ENCODE assay signal across 28 mouse cellular contexts in genomic region chr16:24361667-24362066, GRCm38 (mm10). TPM values are rescaled to one million over a fixed set of nuclear protein-coding genes. Genes with fewer than 3 reads are reported as not detected.
DNase-seq lines count a peak whose midpoint lies in the region; TF ChIP-seq lines count a peak whose summit lies in the region.
"Had no signal": no experiment of that assay in that cellular context is flagged by ENCODE, and none has a peak within 500 bp of the region (broad histone marks: within the 10 kb centered on the region; RNA-seq: fewer than 3 reads in every experiment).

No protein-coding gene starts in this region.

- H3K27me3 ChIP-seq in thymus, adult 2 months (ENCODE audit: control insufficient read depth, insufficient read depth, low read length) = no peaks in the 10 kb centered on the region
- H3K27me3 ChIP-seq: forebrain, embryonic 15.5 days; liver, embryonic 12.5 days; stomach, embryonic 15.5 days had no signal

- no peaks in the 10 kb centered on the region for H3K36me3 ChIP-seq in thymus, adult 2 months (ENCODE audit: control insufficient read depth, insufficient read depth, low read length)
- H3K36me3 ChIP-seq: forebrain, embryonic 10.5 days; forebrain, embryonic 15.5 days; hindbrain, embryonic 10.5 days; liver, embryonic 12.5 days; midbrain, embryonic 12.5 days; neural tube, embryonic 13.5 days; stomach, embryonic 15.5 days had no signal

- no peak overlapping the region for H3K4me3 ChIP-seq in thymus, adult 2 months (ENCODE audit: control insufficient read depth, insufficient read depth, low read length)
- H3K4me3 ChIP-seq: forebrain, embryonic 10.5 days; forebrain, embryonic 15.5 days; hindbrain, embryonic 10.5 days; liver, embryonic 12.5 days; megakaryocyte, embryonic 14.5 days; midbrain, embryonic 12.5 days; neural tube, embryonic 13.5 days; stomach, embryonic 15.5 days had no signal

- peaks cover 4% of the 10 kb centered on the region; the same call in 1 of the 2 replicates for H3K4me1 ChIP-seq in thymus, adult 2 months (replicated peaks; ENCODE audit: control insufficient read depth, insufficient read depth, low read length)
- H3K4me1 ChIP-seq: forebrain, embryonic 15.5 days; hindbrain, embryonic 10.5 days; liver, embryonic 12.5 days; megakaryocyte, embryonic 14.5 days; midbrain, embryonic 12.5 days; neural tube, embryonic 13.5 days; stomach, embryonic 15.5 days had no signal

- WGBS in thymus, adult 2 months = 79% methylated on average over 1 of the region's 1 CpGs

- peak; percentile 83 to 91 for DNase-seq in adrenal gland, adult (ENCODE audit: inconsistent age in 2 of 2, low spot score in 1 of 2)
- no peak for DNase-seq in adrenal gland, postnatal 4 days (ENCODE audit: low spot score in 2 of 2)
- peak; percentile 75 for DNase-seq in 416B (ENCODE audit: low read depth)
- DNase-seq in adrenal gland, adult 2 months = peak; percentile 89
- DNase-seq in adrenal gland, postnatal 36 days = peak; percentile 84 to 86
- DNase-seq in thymus, adult 2 months = no peak
- DNase-seq in kidney, adult 18-20 months = no peak
- no peak for DNase-seq in frontal cortex, postnatal 14 days (ENCODE audit: low spot score in 2 of 2)
- DNase-seq: cerebellum, adult 8-10 months; cerebellum, postnatal 25 days; heart, postnatal 14 days; kidney, adult 2 months; kidney, postnatal 36 days; left cerebral cortex, postnatal 4 days; liver, postnatal 0 days; lung, postnatal 4 days; retina, postnatal 1 day; right cerebral cortex, postnatal 14 days; thymus, adult 18-20 months; thymus, postnatal 36 days had no signal

- no peak for TF ChIP-seq POLR2A in thymus, adult 2 months (IDR thresholded peaks at IDR 0.05; ENCODE audit: control insufficient read depth, extremely low read depth, insufficient read depth, low read length, poor library complexity)

- TF ChIP-seq CTCF in thymus, adult 2 months (IDR thresholded peaks at IDR 0.05; ENCODE audit: borderline replicate concordance, control insufficient read depth, extremely low read depth, insufficient read depth, low read length, poor library complexity) = no peak

- no peak overlapping the region for H3K27ac ChIP-seq in thymus, adult 2 months (ENCODE audit: control insufficient read depth, insufficient read depth, low read length)
- H3K27ac ChIP-seq: forebrain, embryonic 10.5 days; forebrain, embryonic 15.5 days; hindbrain, embryonic 10.5 days; liver, embryonic 12.5 days; midbrain, embryonic 12.5 days; neural tube, embryonic 13.5 days; stomach, embryonic 15.5 days had no signal

RNA-seq across cellular contexts. Expression of gene Lpp, which starts 31.6 kb away (rescaled TPM):
- 10 to 100 TPM; 70.2 to 80.0 TPM for total RNA-seq in adrenal gland, postnatal 4 days (2021)
- 10 to 100 TPM; 35.1 to 94.8 TPM for total RNA-seq in adrenal gland, adult 2 months (2021)
- 15.0 and 32.3 TPM in 2 replicates for polyA plus RNA-seq in adrenal gland, adult 2 months (2012; rRNA removed)
- 10 to 100 TPM; 70.3 to 80.3 TPM for total RNA-seq in adrenal gland, postnatal 36 days (2021)
- polyA plus RNA-seq in thymus, adult 2 months (2012; rRNA removed) = 14.1 and 15.0 TPM in 2 replicates

Comparison
In these comparisons a context has a peak if more than half of its experiments do, and no peak if none do; other contexts are left out.
1. DNase-seq: peak in adrenal gland, adult (2 of 2), 416B (single experiment), adrenal gland, adult 2 months (single experiment) and adrenal gland, postnatal 36 days (2 of 2); none in adrenal gland, postnatal 4 days (0 of 2), thymus, adult 2 months (single experiment), kidney, adult 18-20 months (single experiment) and frontal cortex, postnatal 14 days (0 of 2).